Mouse (Mus musculus) lung, postnatal 36 days (tissue): ENCODE results near the gene Heg1.
A peak's percentile ranks its signal among the peaks of the same experiment; 100 is the strongest.

ENCODE experiments used
- DNase-seq: peaks from one replicate; pipeline ENCODE4 v3.0.0; 2022; ENCODE audit warnings: mixed read lengths

Heg1 gene

GRCm38 (mm10) chr16:33745457-33745856, 61.3 kb downstream of the Heg1 start:
- peak; percentile 53 for DNase-seq

DNA sequence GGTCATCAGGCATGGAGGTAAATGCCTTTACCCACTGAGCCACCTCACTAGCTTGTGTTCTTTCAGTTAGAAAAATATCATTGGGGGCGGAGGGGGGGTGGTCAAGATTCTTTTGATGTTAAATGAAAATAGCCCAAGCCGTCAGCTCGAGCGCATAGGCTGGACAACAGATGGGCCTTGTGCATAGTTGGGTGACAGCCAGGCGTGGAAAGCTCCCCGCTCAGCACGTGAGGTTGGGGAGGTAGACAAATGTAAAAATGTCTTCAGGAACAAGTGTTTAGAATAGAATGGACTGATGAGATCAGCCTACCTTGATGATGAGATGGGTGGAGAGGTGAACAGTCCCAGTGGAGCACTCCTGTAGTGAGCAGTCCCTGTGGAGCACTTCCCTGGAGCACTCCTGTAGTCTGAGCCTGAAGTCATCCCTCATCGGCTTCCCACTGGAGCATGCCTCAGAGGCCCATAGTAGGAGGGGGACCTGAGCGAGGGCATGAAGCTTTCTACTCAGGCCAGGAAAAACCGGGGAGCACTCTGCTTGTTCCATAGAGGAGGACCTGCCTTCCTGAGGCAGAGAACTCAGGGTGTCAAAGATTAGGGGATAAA, 62.0 kb downstream of the Heg1 start:
- no peak for DNase-seq

- DNase-seq = no peak
Measured at GRCm38 (mm10) chr16:33747346-33747954, 63.3 kb downstream of the Heg1 start.

GRCm38 (mm10) chr16:33747994-33748393, 63.8 kb downstream of the Heg1 start:
- no peak for DNase-seq

DNA sequence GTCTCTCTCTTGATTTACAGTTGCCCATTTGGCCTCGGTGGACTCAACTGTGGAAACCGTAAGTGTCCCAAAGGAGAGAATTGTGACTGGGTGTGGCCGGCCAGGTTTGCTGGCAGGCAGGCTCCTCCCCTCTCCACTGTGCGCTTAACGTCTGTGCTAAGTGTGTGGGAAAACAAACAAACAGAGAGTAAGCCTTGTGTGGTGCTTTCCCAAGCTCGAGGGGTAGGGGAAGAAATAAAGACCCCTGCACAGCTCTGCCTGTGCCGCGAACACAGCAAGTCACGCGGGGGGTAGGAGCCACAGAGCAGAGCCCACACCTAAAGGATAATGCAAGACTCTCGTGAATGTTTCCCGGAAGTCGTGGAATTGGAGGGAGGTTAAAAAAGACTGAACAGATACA, 67.0 kb downstream of the Heg1 start:
- DNase-seq = peak; percentile 66

GRCm38 (mm10) chr16:33751590-33751989, 67.4 kb downstream of the Heg1 start:
- DNase-seq = peak; percentile 67

DNA sequence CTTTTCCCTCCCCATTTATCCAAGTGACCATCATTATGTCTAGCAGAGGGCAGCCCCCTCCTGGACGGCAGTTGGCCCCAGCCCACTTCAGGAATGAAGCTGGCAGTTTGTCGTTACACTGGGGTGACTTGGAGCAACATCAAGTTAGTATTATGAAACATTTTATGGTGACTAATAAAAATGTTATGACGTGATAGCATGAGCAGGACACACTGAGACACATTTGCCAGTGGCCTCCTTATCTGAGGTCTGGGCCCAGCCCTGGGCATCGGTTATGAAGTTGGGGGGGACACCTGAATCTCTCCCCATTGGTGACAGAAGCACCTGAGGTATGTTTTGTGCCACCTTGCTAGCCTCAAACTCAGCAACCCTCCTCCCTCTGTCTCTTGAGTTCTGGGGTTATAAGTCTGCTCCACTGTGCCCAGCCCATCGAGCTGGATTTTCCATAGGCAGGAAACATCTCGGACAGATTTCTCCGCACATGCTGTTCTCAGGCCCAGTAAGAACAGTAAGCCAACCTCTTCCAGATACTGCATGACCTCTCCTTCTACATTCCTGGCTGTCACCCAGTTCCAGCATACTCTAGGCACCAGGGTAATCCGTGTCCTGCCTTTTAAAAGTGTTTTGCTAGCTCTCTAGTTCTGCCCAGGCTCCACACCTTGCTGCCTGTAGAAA, 68.9 kb downstream of the Heg1 start:
- DNase-seq = peak; percentile 42

DNA sequence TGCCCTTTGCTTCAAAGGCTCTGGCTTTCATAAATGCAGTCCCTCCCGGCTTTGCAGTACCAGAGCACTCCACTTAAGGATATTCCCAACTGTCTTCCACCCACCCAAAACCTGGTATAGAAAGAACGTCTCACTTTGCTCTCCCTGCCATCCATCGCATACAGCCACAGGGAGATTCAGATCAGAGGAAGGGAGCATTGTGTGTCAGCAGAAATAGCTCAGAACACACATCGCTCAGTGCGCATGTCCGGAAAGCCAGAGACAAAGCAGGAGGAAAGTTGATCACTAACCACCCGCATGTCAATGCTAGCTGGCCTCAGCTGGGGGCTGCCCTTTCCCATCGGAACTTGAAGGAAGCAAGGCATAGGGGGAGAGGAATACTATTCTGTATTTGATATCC, 71.1 kb downstream of the Heg1 start:
- DNase-seq = no peak

DNA sequence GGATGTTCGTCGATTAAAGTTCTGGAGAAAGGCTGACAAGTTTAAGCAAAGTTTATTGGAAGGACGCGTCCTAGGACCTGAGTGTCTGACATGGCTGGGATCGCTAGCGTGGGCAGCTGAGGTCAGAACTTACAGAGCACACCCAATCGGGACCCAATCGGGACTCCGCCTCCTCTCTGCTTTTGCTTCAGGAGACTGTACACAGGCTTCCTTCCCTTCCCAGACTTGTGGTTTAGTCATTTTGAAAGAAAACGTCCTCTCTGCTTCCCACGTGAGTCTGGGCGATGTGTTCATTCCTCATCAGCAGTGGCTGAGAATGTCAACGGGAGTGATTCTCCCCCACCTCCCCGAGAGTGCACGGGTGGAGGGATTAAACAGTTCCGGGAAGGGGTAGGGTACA, 71.8 kb downstream of the Heg1 start:
- DNase-seq = peak; percentile 65

GRCm38 (mm10) chr16:33756396-33756795, 72.2 kb downstream of the Heg1 start:
- DNase-seq = peak; percentile 42

DNA sequence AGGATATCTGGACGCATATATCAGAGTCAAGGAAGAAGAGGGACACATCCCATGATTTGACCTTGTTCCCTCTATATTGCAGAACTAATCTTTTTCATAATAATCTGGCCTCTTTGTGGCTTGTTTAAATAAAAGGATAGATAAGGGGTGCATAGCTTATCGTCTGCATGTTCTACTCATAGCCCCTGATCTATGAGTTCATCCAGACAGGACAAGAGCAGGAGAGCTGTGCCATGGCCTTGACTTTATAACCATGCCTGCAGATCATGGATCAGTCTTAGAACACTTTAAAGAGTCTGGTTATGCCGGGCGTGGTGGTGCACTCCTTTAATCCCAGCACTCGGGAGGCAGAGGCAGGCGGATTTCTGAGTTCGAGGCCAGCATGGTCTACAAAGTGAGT, 75.0 kb downstream of the Heg1 start:
- no peak for DNase-seq

DNA sequence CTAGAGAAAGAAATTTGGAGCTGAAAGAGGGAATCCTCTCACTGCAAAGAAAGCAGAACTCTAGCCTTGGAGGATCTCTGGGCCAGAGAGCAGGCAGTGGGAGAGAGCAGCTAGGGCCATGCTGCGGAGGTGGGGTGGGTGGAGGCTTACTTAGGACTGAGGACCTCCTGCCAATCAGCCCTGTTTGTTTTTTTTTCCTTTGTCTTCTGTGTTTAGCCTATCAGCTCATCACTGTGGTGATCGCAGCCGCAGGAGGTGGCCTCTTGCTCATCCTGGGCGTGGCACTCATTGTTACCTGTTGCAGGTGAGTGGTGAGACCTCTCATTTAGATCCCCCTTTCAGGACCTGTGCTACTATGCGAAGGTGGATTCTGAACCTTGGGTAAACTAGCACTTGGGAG, 76.4 kb downstream of the Heg1 start:
- no peak for DNase-seq

DNA sequence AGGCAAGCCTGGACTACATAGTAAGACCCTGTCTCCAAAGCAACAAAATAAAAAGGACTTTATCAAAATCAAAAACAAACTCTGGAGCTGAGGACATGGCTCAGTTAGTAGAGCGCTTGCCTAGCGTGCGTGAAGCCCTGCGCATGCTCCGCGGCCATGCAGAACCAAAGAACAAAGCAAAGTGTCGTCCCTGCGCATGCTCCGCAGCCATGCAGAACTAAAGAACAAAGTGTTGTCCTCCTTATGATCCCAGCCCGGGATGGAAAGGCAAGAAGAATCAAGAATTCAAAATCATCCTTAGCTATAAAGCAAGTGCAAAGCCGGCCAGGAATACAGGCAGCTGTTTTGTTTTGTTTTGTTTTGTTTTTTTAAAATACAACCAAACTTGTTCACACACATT, 76.8 kb downstream of the Heg1 start:
- DNase-seq = no peak

- no peak for DNase-seq
Measured at GRCm38 (mm10) chr16:33764501-33765193, 80.5 kb downstream of the Heg1 start.

DNA sequence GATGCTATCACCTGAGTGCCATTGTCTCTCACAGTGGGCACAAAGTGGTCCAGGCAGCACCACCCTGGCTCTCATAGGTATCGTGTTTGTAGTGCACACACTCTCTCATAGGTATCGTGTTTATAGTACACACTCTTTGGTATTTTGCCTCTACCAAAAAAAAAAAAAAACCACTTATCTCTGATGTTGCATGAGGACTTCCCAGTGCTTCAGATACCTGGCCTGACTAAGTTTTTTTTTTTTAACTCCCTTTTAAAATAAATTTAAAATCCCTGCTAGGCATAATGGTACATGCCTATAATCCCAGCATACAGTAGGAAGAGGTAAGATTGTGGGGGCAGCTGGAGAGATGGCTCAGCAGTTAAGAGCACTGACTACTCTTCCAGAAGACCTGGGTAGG, 81.3 kb downstream of the Heg1 start:
- no peak for DNase-seq

- DNase-seq = no peak
Measured at GRCm38 (mm10) chr16:33766309-33766708, 82.1 kb downstream of the Heg1 start.

GRCm38 (mm10) chr16:33766757-33767156, 82.6 kb downstream of the Heg1 start:
- DNase-seq = no peak

DNA sequence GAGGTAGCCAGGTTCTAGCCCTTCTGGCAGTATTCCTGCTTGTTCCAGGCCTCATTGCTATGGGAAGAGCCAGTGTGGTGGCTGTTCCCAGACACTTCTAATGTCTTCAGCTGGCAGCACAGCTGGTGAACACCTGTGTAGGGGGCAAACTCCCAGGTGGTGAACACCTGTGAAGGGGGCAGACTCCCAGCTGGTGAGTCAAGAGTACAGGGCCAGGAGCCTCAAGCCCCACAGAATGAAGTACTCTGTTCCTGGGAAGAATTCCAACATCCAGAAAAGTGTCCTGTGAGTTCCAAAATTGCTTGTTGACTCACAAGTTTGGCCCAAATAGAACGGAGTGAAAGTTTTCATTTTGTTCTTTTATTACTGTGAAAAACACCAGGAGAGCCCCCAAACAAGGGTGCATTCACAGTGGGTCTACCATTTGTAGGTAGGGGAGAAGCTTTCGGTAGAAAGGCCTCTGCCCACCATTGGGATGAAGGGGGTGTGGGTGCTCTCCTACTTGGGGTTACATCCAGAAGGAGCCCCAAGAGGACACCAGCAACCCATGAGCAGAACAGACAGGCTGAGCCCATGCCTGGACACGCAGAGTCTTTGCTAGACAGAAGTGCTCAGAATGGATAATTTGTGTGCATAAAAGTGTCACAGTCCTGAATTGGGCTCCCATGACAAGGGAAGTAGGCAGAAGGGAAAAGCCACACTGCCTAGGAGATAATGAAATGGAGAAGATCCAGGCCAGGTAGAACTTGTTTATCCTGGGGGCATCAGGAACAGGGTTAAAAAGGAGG, 84.5 kb downstream of the Heg1 start:
- no peak for DNase-seq

DNA sequence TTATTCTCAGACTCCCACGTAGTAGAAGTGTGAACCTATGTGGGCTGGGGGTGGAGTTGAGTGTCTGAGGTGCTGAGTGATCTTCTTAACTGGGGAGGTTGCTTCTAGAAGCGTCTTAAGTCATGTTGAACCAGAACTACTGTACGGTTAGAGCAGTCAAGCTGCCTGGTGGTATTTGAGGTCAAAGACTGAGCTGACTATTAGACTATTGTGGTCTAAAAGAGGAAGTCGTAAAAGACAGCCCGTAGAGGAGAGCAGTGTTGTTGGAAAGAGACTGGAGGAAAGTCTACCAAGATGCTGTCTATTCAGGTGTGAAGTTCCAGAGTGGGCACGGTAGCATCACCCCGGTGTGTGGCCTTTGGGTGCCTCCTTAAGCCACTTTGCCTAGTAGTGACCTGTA, 85.7 kb downstream of the Heg1 start:
- DNase-seq = peak; percentile 22

GRCm38 (mm10) chr16:33770778-33771454, 86.7 kb downstream of the Heg1 start:
- DNase-seq = no peak

DNA sequence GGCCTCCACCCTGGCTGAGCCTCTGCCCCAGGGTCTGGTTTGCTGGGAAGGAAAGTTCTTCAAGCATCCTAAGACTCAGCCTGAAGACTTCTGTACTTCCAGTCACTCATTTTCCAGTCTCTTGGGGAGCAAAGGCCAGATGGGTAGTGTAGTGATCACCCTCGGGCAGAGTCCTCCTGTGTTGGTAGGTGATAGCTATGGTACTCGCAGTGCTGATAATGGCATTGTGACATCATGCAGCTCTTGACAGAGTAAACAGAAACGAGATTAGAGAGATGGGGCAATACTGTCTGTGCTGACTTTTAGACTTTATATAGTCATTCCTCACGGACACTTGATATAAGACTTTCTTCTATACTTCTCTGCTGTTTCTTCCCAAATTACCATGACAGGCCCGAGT, 88.6 kb downstream of the Heg1 start:
- DNase-seq = no peak

GRCm38 (mm10) chr16:33774972-33775371, 90.8 kb downstream of the Heg1 start:
- no peak for DNase-seq
